Mouse (Mus musculus) regulatory T cell (primary cell): ENCODE results near the gene Fan1.

Experiments used
- in situ Hi-C: fragments of 300-600 bp; cut with MboI, MseI; formaldehyde crosslinking; loops from one replicate; pipeline ENCODE4 v1.15.1; 2025; ENCODE audit warnings: high pct_unique_total_duplicates

Gene Fan1

GRCm38 (mm10) chr7:64332686-64333085, 41.2 kb downstream of the Fan1 start:
- in situ Hi-C loops = no loop called here

- in situ Hi-C loops = no loop called here
Measured at GRCm38 (mm10) chr7:64331309-64331708, 42.6 kb downstream of the Fan1 start.

- in situ Hi-C loops = loop anchor here (10.0 kb wide), 1 partner anchor 163 kb away; no protein-coding TSS in a partner anchor
Measured at GRCm38 (mm10) chr7:64327486-64327885, 46.4 kb downstream of the Fan1 start.

GRCm38 (mm10) chr7:64326892-64327291, 47.0 kb downstream of the Fan1 start:
- in situ Hi-C loops = loop anchor here (10.0 kb wide), 1 partner anchor 162 kb away; no protein-coding TSS in a partner anchor

GRCm38 (mm10) chr7:64321658-64322057, 52.2 kb downstream of the Fan1 start:
- in situ Hi-C loops = loop anchor here (10.0 kb wide), 1 partner anchor 157 kb away; no protein-coding TSS in a partner anchor

GRCm38 (mm10) chr7:64321125-64321524, 52.8 kb downstream of the Fan1 start:
- in situ Hi-C loops = loop anchor here (10.0 kb wide), 1 partner anchor 156 kb away; no protein-coding TSS in a partner anchor

- in situ Hi-C loops = no loop called here
Measured at GRCm38 (mm10) chr7:64312811-64313210, 61.1 kb downstream of the Fan1 start.

- in situ Hi-C loops = no loop called here
Measured at GRCm38 (mm10) chr7:64310756-64311155, 63.1 kb downstream of the Fan1 start.

- in situ Hi-C loops = no loop called here
Measured at GRCm38 (mm10) chr7:64310241-64310640, 63.7 kb downstream of the Fan1 start.
